Mouse (Mus musculus) thymus, postnatal 4 days (tissue): ENCODE results near the gene Rps23.

ENCODE experiments used
- DNase-seq: peaks from one replicate; pipeline ENCODE4 v3.0.0; 2021

Rps23 gene

GRCm38 (mm10) chr13:90935852-90936251 is 13.1 kb downstream of the Rps23 start:
- DNase-seq: no peak

- no peak for DNase-seq
Observed at GRCm38 (mm10) chr13:90939192-90939591, 16.4 kb downstream of the Rps23 start.

DNA sequence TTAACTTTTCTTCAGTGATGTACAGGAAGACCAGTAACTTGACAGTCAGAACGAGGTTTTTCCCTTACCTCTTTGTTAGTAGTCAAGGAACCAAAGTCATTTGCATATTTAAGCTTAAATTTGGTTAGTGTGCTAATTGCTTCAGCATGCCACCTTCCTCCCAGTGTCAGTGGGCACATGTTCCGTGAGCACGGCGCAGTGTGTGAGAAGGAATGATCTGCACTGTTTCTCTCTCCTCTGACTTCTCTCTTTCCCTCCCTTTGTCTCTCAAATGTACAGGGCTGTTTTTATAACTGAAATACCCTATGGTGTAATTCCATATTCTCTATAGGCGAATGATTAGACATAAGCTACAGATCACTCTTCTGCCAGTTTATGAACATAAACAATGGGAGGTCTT is 16.8 kb downstream of the Rps23 start:
- no peak for DNase-seq

DNA sequence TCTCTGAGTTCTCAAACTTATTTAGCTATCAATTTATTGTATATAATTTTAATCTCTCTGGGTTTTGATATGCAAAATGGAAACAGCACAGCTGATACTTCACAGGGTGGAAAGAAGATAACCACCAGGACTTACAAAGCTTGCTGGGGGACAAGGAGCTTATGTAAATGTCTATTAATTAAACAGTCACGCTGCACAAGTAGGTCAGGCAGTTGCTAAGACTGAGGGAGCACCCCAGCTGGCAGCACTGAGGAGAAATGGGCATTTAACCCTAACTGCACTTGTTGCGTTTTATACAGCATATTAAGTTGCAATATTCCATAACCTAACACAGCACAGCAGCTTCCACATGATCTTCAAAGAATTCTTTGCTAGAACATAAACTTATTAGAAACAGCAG is 36.1 kb downstream of the Rps23 start:
- no peak for DNase-seq

DNA sequence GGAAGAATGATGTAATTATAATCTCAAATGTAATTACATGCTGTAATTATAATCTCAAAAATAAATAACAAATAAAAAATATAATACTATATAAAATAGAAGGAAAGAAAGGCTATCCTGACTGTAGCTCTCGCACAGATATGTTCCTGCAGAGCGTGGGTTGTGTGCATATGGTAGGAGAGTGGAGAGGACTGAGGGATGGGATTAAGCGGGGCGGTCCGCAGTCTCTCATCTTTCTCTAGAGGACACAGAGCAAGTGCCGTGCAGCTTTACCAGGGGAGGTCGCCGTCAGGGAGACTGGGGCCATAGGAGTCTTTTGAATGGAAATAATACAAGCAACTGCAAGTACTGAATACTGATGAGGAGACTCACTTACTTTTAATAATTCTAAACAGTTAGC is 37.8 kb downstream of the Rps23 start:
- no peak for DNase-seq

GRCm38 (mm10) chr13:90962836-90963760 is 40.3 kb downstream of the Rps23 start:
- no peak for DNase-seq

- DNase-seq: no peak
Observed at GRCm38 (mm10) chr13:90964511-90964910, 41.8 kb downstream of the Rps23 start.

DNA sequence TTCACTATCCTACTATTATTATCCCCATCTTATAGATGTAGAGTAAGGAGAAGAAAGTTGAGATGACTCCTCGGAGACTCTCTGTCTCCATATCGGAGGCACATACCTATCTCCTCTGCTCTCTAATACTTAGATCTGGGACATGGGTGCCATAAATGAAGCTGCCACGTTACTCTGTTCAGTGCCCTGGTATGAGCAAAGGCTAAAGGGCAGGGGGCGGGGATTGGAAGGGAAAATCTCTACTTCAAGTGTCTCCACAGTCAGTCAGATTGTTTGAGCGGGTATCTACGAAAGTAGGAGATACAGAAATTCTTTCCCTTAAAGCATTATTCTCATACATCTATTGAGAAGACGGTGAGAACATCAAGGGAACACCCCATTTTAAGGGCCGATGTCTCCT is 43.2 kb downstream of the Rps23 start:
- no peak for DNase-seq

- DNase-seq: peak; percentile 90
Observed at GRCm38 (mm10) chr13:90967422-90967821, 44.7 kb downstream of the Rps23 start.

DNA sequence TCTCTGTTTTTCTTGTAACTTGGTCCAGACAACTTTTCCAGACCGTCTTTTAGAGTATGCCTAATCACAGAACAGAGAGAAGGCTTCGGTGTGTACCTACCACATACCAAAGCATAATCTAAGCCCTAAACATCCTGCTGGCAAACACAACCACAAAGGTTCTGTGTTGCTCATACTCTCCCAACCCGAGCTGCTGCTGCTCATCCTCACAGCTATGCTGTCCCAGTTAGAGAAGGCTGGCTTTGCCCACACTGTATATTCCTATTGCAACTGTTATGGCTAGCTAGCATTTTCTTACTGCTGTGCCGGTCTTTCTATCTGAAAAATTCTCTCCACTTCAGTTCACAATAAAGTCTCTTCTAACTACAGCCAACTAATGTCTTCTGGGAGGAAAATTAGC is 46.2 kb downstream of the Rps23 start:
- DNase-seq: no peak

DNA sequence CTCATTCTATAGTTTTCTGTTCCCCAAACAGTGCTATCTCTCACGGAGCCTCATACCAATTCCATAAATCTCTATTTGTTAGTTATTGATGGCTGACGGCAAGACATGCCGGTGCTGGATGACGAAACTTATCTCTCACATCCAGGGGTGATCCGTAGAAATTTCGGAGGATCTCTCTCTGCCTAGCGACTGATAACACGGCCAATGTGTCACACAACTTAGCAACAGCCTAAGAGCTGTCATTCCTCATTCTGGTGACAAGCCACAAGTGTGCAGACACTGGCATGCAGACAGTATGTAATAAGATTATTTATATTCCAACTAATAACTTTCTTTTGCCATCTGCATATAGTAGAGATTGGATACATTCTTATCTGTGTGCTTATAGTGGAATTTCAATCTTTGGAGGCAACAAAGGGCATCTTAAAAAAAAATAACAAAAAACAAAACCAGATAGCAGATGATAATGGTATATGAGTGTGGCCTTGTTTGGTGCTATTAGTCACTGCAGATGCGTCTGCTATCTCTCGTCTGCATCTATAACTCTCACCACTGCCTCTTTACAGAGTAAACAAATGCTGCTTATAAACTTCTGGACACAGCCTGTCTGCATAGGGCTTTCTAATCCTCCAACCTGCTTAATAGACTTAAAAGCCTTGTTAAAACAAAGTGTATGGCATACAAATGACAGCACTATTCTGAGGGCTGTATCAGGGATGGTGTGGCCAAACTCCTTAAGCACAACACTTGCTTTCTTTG is 47.7 kb downstream of the Rps23 start:
- DNase-seq: no peak

DNA sequence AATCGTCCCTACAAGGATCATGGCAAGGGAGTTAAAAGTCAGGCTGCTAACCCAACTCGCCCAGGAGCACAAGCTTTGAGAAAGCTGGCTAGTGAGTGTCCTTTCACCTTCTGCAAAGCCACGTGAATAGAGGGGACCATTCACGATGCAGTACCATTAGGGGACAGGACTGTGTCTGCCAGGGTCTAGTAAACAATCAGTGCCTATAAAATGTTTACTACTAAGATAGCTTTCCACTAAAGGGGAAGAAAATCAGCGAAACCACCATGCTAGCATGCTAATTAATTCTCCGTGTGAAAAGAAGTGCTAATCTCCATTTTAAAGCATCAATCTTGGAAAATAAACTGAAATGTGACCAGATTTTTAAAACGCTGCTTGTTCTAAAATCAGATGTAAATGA is 50.7 kb downstream of the Rps23 start:
- no peak for DNase-seq
